Mouse (Mus musculus): Measurements from ENCODE around the gene Arid1a.

GRCm38 (mm10) chr4:133675594-133676016 lies 81.0 kb downstream of the Arid1a start:
- TF ChIP-seq GATA1 (IDR thresholded peaks at IDR 0.05; ENCODE audit: borderline replicate concordance, low read length) (no peak), FLI1 (IDR thresholded peaks at IDR 0.05; ENCODE audit: low read length) (no peak)

Measured in megakaryocyte, embryonic 14.5 days (primary cell).